Mouse (Mus musculus) v-Abl transformed pro-B cells (cell line): ENCODE measurements around the gene Dhdds.
"Not testable (repeated sequence)": the region's sequence is repeated elsewhere in the genome, so short reads cannot be mapped to it uniquely, and the experiment has no call there.

ENCODE experiments used
- in situ Hi-C, 2 experiments: fragments of 400-800 bp; cut with MboI; formaldehyde crosslinking; loops; one replicate each; pipeline ENCODE4 v1.15.1; 2025; ENCODE audit not compliant: unreplicated experiment in 2 of 2

Gene Dhdds

DNA sequence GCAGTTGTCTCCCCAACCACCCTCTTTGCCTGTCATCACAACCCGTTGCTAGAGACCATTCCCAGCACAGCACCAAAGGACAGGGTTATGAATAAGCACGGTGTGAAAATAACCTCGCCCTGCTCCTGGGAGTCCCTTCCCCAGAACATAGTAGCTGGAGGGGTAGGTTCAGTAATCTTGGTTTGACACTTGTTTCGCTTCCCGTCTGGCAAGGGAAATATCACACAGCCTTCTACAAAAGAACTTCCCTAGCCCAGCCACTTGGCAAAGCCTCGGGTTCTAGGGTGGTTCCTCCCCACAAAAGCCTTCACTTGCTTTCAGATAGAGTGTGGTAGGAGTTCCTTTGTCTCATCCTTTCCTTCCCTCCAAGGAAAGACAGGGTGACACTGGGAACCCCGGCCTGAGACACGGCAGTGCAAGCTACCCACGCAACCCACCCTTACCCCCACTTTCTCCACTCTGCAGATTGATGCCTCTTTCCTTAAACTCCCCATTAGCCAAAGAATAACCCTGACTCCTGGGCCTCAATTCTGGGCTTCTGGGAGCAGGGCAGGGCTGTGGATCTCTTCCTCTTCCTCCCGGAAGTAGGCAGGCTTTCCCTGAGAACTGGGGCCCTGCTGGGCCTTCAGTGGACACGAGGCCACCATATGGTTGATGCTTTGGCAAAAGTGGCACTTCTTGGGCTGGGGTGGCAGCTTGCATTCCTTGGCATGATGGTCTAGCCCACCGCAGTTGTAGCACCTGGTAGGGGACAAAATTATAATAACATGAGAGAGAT is 5.1 kb upstream of the Dhdds start:
- in situ Hi-C loops, result no loop called here

DNA sequence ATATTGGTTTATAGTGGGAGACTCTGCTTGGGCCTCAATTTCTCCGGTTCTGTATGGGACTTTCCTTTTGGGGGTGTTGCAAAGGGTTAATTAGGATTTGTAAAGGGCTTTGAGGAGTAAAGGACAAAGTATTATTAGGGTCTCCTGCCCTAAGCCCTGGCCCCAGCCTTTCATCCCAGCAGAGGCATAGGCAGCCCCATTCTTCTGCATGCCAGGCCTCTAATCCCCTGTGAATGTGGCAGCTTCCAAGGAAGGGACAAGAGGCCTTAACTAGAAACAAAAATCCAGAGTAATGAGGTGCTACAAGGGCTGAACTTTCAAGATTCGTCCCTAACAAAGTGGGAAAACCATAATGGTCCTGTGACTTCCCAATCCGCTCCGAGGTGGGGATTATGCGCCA is 2.2 kb upstream of the Dhdds start:
- in situ Hi-C loops, result no loop called here

DNA sequence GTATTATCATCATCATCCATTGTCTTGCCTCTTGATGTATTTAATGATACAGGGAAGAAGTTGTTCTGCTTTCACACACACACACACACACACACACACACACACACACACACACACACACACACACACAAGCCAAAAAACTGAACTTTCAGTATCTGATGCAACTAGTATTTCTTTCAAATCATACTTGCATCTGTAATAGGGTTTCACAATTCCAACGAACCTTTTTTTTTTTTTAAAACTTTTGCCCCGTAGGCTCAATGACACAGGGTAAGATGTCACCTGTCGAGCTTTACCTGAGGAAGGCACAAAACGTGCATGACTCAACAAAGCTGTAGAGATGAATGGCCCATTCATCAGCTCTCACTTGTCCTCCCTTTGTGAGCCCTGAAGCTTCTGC is 1.5 kb upstream of the Dhdds start:
- in situ Hi-C loops, result no loop called here

DNA sequence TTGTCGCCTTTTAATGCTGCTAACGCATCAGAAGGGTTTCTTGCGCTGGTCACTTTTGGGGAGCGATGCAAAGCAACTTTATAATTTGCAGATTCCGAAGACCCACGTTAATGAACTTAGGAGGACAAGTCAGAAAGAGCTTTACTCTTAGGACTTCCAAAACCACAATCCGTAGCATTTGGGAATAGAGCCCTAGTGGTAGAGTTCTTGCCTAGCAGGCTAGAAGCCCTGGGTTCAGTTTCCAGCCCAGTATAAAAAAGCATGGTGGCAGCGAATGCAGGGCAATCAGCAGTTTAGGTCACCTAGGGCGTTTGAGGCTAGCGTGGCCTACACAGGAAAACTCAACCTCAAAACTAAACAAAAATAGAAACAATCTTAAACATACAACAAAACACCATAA is 992 bp upstream of the Dhdds start:
- in situ Hi-C loops, result no loop called here

DNA sequence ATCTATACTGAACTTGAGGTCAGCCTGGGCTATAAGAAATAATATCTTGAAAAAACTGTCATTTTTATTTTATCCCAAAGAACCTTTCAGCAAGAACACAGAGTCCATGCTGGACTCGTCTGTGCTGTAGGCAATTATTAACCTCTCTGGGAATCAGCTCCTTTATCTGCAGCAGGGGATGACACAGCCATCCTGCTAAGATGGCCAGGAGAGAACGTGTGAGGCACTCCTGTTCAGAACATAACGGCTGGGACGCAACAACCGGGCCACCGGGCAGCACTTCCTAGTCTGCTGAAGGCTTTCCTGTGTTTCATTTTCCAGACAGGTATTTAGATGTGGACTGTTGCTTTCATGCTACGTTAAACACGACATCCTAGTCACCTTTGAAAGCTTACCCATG is 6.0 kb downstream of the Dhdds start:
- in situ Hi-C loops, result no loop called here

DNA sequence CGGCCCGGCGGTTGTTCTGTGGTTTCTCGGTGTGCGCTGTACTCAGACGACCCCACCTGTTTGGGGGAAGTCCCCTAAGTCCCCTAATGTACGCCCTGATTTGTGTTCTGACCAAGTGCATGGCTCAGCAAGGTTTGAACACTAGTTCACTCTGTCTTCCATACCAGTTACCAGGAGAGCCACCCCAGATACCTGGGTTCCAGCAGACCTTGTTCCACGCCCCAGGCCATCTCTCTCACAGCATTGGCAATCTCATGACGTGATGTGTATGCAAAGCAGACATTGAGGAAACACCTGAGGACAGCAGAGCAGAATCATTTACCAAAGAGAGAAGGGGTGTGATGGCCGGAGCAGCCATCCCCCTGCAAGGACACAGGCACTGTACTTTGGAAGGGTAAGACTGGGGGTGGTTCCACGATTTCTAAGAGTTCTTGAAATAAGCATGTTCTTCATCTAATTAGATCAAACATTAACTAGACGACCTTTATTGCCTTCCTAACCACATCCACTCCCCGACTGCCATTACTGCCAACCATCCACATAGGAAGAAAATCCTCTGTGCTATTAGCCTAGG is 9.5 kb downstream of the Dhdds start:
- in situ Hi-C loops, result no loop called here

DNA sequence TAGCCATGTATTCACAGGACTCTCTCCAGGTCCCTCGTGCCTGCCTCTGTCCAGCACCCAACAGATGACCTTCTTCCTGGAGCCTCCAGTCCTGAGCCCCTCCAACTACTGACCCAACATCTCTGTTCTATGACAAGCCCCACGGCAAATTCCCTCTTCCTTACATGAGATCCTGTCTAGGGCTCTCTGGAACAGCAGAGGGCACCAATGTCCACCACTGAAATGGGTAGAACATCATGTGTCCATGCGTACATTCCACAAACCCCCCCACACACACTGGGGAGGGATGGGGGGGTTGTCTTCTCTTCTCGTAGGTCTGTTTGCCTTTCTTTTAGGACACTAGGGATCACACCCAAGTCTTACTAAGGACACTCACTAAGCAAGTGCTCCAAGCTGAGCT is 10.7 kb downstream of the Dhdds start:
- in situ Hi-C loops, result no loop called here

DNA sequence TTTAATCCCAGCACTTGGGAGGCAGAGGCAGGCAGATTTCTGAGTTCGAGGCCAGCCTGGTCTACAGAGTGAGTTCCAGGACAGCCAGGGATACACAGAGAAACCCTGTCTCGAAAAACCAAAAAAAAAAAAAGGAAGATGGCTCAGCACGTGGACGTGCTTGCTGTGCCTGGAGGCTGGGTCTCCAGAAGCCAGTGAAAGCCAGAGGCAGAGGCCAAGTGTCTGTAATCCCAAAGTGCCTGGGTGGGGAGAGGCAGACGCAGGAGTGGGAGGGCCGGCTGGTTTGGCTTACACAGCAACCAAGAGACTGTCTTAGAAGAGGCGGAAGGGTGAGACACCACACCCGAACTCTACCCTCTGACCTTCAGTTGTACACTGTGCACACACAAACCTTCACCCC is 12.4 kb downstream of the Dhdds start:
- in situ Hi-C loops, result not testable (repeated sequence)

DNA sequence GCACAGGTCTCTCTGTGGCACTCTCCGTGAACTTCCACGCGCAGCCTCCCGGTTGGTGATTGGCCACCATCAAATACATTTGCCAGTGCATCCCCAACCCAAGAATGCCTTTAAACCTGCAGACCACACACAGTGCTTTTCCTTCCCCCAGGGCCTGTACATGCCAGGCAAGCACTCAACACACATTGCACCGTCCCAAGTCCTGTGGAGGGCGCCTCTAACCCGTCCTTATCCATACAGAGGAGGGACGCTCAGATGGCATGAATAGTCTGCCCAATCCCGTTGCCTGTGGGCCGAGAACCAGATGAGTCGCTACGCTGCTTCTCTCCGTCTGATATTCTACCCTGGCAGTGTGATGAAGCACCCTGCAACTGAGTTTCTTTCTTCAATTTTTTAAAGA is 17.8 kb downstream of the Dhdds start:
- in situ Hi-C loops, result no loop called here

DNA sequence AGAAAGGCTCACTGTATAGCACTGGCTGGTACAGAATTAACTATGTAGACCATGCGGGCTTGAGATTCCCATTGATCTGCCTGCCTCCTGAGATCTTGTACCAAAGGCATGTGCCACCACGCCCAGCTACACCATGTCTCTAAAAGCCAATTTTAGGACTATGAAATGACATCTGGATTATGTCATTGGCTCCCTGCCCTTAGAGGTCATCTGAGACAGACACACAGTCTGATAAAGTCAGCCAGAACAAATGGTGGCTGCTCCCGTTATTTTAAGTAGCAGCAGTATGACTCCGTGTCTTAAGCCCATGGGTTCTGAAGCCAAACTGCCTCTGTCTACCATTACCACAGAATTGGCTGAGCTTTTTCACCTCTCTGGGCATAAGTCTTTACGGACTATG is 20.2 kb downstream of the Dhdds start:
- in situ Hi-C loops, result no loop called here

DNA sequence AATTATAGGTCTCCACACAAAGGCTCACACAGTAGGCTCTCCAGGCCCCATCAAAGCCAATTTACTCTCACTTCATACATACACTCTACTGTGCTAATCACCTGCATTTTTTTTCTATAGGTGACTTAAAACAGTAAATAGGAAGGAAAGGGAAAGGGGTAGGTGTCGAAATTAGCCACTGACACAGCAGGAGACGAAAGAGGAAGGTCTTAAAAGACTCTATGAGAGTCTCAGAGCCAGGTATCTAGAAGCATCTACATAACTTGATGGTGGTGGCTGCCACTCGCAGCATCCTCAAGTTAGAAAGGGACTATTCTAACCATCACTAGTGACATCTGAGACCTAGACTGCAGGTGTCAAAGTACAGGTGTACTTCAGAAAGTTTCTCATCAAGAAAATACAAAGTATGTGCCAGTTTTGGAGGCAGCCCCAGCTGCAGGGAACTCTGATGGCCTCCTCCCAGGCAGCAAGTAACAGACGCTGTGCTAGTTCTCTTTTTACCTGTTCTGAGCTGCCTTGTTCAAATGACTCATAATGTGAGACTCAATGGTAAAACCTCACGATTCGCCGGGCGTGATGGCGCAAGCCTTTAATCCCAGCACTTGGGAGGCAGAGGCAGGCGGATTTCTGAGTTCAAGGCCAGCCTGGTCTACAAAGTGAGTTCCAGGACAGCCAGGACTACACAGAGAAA is 22.6 kb downstream of the Dhdds start:
- in situ Hi-C loops, result no loop called here

DNA sequence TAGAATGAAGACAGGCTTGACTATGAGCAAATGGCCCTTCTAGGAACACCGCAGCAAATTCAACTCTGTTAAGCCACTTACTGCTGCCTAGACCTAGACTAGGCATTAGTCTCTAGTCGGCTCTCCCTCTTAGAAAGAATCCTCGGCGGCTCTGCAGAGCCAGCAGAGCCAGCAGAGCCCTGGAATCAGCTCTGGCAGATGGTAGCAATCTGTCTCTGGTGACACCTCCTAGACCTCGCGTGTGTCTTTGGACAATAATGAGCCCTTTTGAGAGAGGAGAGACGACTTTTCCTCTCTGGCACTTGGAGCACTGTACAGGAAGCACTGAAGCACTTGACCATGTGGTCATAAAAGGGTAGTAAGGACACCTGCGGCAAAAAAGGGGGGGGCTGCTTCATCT is 29.0 kb downstream of the Dhdds start:
- in situ Hi-C loops, result no loop called here

DNA sequence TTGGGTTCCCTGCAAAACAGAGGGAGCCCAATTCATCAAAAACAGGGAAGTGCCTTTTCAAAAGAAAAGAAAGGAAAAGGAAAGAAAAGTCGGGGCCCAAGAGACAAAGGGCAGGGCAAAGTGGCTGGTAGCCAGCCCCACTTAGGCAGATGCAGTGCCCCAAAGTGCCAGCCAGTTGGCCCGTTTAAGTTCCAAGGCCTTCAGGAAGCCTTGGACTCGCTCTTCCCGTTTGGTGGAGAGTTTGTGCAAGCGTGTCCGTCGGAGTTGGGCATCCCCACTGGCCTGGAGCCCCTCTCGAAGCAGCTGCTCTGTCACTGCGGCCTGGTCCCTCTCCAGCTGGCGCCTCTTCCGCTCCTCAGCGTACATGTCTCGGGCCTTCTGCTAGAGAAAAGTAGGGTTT is 29.8 kb downstream of the Dhdds start:
- in situ Hi-C loops, result no loop called here

DNA sequence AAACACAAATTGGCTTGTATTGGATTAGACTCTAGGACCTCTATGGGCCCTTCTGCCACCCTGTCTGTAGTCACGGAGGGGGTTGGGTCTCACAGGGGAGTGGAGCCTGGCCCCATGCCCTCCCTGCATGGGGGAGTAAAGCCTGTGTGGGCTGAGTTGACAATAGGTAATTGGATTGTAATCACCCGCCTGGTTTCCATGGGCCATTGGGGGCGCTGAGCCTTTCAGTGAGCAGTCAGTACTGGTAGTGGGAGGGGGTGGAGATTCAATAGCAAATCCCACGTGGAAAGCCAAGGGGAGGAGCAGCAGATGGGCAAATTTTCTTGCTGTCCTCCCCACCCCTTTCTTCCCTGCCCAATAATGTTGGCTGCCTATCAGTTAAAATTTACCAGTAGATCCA is 30.5 kb downstream of the Dhdds start:
- in situ Hi-C loops, result no loop called here

DNA sequence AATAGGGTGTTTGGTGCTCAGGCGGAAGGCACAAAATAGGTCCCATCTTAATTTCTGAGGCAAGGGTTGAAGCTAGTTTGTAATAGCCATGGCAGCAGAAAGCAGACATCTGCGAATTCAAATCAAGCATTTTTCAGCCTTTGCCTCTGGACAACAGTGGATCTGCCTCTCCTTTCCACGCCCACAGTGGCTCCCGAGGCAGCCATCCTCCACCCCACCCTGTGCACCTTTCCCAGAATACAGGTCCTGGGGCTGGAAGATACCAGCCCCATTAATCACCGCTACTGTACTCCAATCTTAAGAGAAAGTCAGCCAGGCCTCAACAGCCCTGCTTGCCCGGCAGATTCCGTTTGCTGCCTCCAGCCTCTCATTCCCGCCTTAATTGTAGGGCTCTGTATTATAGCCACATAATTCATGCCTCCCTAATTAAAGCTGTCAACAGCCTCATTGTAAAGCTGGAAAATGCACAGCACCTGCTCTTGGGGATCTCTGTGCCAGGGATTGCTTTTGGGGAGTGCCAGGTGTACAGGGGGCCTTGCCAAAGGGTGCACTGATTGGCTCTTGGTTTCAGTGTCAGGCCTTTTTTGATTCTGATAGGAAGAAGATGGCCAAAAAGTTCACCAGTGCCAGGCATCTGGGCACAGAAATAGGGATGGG is 31.5 kb downstream of the Dhdds start:
- in situ Hi-C loops, result no loop called here

DNA sequence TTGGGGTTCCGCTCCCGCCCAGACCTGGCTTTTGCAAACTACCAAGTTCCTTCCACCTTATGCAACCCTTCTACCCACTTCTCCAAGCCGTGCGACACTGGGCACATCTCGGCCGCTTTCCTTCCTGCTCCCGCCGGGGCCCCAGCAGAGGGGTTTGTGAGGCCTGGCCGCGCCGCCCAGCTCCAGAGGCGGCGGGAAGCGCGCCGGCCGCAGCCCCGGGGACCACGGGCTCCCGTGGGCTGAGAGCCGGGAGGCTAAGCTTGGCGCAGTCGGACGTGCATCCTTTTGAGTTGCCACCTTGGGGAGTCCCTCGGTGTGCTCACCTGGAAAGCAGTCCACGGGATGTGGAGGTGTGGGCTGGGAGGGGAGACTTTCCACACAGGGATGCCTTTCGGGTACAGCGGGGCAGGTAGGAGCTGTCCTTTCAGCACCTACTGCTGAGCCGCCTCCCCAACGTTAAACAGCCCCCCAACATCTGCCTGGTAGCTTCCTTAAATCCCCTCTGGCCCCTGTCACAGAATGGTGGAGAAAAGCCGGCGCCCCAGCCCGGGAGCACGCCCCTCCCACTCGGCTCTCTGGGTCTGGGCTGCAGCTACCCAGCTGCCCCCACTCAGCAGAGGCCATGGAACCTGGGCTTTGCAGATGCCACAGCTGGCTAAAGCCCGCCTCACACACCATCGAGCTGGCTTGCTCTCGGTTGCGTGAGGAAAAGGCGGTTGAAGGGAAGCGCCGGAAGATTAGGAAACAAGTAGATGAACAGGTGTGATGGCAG is 32.4 kb downstream of the Dhdds start, which contains the start of gene Hmgn2:
Gene Hmgn2 (minus strand): TSS at position 501 of the 772 bp plus-strand sequence.
- in situ Hi-C loops, result no loop called here

DNA sequence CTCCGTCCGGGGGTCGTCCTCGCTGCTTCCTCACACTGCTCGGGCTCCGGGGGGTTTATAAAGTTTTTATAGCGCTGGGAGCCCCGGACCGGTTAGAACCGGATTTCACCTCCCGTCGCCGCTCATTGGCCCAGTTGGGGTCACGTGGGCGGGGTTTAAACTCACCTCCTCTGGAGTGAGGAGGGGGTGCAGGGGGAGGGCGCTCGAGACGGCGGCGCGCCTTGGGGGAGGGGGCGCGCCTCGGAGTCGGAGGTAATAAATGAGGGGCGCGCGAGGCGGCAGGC is 32.9 kb downstream of the Dhdds start:
- in situ Hi-C loops, result no loop called here

DNA sequence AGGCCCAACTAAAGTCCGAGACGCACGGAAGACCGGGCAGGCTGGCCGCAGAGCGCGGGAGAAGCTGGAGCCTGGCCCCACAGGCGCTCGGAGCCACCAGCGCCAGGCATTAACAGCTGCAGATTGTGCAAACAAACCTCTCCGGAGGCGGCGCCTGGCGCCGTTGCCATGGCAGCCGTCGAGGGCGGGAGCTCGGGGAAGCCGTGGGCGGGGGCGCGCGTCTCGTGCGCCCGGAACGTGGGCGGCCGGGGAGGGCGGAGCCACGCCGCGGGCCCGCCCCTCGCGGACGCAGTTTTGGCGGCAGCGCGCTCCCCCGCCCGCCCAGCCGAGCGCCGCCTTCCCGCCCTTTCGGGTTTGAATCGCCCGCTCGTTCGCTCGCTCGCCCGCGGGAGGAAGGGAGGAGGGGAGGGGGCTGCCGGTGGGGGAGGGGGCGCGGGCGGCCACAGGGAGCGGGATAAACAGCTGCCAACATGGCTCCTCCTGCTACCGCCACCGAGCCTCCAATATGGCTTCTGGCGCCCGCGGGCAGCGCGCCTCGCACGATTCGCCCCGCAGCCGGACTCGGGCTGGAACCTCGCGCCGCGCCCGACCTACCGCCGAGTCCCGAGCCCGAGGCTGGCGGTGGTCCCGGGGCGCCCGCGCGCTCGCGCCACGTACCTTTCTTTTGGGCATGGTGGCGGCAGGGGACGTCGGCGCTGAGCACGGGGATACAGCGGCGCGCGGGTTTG is 33.4 kb downstream of the Dhdds start:
- in situ Hi-C loops, result no loop called here

DNA sequence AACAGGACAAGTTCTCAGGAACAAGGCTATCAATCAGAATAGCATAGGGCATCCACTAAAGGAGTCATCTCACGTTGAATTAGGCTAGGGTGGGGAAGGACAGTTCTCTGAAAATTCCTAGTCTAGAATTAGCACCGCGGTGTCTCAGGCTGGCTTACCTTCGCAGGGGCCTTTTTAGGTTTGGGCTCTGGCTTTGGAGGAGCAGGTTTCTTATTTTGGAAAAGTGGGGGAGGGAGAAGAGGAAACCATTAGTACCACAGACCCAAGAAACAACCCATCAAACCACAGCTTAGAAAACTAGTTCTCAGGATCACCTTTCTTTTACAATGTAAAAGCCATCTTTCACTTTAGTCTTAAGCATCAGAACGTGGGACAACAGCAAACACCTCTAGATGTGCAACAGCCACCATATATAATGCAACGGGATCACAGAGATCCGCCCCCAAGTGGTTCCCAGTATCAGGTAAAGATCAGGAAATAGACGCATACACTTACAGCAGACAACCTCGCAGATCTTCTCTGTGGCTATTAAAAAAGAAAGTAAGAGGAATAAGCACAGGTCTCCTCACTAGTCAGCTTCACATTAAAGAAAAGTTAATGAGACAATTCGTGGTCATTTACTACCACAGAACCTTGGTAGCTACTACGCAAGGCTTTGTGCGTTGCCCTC is 34.3 kb downstream of the Dhdds start:
- in situ Hi-C loops, result no loop called here

DNA sequence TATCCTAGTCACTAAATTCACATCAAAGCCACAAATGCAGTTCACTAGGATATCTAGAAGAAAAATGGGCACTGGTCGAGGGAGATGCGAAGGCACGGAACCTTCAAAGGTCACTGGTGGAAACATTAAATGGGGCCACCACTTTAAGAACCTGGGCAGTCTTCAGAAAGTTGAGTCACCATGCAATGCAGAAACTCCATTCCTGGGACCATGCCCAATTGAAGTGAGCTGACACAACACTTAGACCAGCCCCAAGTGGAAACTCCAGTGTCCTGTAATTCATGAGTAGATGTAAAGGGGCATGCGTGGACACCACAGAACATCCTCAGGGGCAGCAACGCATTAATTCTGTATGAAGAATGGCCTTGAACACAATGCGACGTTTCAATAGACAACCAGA is 38.2 kb downstream of the Dhdds start:
- in situ Hi-C loops, result no loop called here
